Mouse (Mus musculus): ENCODE measurements around the gene Atxn3.
"Not testable (repeated sequence)": the region's sequence is repeated elsewhere in the genome, so short reads cannot be mapped to it uniquely, and the experiment has no call there.

Atxn3 gene

DNA sequence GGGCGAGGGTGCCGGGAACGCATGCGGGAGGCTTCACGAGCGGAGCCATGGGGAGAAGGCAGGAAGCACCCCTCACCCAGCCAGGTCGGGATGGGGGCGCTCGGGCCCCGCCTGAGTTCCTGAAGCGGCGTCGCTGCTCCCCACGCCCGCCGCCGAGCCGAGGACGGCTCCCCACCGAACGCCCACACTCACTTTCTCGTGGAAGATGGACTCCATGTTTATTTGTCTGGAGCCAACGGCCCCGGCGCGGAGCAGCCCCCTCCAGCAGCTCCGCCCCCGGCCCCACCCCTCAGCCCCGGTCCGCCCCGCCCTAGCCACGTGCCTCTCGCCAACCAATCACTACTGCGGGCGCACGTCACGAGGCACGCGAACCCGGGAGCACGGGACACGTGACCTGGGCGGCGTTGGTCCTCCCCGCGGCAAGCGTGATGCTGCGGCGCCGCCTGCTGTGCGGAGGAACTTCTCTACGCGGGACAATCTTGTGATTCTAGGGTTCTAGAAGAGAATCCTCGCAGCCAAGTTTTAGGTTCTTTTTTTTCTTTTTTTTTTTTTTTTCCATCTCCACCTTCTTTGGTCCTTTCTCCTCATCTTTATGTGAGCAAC, at the start of gene Atxn3:
Gene Atxn3 (minus strand): TSS at position 305 of the 603 bp plus-strand sequence.
- DNase-seq (ENCODE audit: low read depth) = peak; percentile 97

GRCm38 (mm10) chr12:102000785-102001184, 42.7 kb upstream of the Atxn3 start:
- DNase-seq (ENCODE audit: low read depth) = no peak

DNA sequence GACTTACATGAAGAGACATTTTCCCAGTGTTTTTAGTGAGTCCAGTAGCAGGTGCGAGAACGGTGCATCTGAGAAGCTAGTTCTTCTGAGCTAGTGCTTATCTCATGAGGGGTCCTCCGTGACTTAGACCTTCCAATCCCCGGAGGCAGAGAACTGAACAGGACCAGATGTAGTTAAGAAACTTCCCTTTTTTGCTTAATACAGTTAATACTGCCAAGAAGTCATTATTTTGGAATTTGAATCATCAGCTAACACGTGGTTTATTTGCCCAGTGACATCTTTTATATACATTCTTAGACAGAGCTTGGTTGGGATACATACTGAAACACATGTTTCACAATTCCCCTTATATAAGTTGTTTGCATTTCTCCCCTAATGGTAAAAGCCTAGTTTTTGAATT, 40.9 kb upstream of the Atxn3 start:
- no peak for DNase-seq (ENCODE audit: low read depth)

GRCm38 (mm10) chr12:101994576-101995467, 36.8 kb upstream of the Atxn3 start:
- DNase-seq (ENCODE audit: low read depth) = peak; percentile 74

DNA sequence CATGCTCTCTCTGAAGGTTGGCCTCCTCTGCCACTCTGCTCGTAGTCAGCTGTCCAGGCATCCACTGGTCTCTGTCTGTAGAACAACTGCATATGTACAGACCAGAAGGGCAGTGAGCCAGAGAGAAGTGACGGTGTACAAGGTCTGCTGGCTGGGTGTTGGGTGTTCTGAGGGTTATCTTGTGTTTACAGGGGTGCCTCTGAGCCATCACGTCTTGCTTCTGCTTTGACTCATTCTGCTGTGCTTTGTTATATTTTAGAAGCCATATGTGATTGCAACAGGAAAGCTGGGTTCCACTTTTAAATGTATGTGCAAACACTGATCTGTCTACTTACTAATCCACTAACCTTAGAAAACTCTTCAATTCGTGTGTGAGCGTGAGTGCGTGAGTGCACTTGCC, 29.6 kb upstream of the Atxn3 start:
- no peak for DNase-seq (ENCODE audit: low read depth)

GRCm38 (mm10) chr12:101985110-101985509, 27.1 kb upstream of the Atxn3 start:
- DNase-seq (ENCODE audit: low read depth) = peak; percentile 72

DNA sequence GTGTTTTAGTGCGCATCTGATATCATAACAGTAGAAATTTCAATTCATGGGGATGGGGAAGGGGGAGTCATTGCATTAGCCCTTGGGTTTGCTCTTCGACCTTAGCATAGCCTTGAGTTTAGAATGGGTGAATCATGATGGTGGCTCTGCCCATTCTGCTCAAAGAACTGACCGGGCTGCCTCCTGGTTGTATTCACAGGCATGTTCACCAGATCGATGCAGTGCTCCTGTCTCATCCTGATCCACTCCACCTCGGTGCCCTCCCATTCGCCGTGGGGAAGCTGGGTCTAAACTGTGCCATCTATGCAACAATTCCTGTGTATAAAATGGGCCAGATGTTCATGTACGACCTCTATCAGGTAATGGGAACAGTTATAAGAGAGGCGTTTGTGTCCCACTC, 24.9 kb upstream of the Atxn3 start:
- DNase-seq (ENCODE audit: low read depth) = no peak

GRCm38 (mm10) chr12:101981559-101981958, 23.5 kb upstream of the Atxn3 start:
- DNase-seq (ENCODE audit: low read depth) = no peak

DNA sequence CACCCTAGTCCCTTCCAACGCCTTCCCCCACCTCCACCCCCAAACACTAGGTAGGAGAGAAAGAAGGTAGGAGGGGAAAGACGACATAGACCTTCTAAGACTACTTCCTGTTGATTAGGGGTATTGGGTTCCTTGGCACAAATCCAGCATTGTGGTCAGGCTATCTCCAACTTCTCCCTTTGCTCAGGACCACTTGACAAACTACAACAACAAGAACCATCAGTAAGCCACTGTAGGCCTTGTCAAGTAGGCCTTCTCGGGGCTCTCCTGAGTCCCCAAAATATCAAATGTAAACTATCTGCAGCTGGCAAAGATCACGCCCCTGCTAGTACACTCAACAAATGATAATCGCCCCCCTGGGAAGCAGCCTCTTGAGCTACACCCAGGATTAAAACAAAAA, 22.2 kb upstream of the Atxn3 start:
- DNase-seq (ENCODE audit: low read depth) = peak; percentile 96

DNA sequence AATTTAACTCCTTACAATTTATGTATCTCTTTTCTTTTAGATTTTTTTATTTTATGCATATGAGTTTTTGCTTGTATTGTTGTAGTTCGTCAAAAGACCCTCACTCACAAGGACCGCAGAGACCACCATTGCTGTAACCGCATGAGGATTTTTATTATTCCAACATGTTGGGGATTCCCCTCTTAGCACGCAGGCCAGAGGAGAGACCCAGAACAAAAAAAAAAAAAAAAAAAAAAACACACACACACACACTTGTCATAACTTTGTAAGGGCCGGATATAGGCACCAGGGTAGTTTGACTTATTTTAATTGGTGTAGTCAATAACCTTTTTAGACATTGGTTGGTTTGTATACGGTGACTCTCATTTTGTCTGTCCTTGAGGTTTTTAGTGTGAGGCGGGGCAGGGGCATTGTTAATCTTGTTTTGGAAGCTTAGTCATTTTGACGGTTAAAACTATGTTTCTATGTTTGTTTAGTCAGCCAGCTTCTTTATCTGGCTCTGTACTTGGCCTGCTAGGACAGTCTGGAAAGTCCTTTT, 21.2 kb upstream of the Atxn3 start:
- peak; percentile 96 for DNase-seq (ENCODE audit: low read depth)

- DNase-seq (ENCODE audit: low read depth) = peak; percentile 46
Observed at GRCm38 (mm10) chr12:101978588-101978987, 20.5 kb upstream of the Atxn3 start.

- DNase-seq (ENCODE audit: low read depth) = no peak
Observed at GRCm38 (mm10) chr12:101978162-101978561, 20.1 kb upstream of the Atxn3 start.

GRCm38 (mm10) chr12:101977404-101977915, 19.4 kb upstream of the Atxn3 start:
- peak; percentile 50 for DNase-seq (ENCODE audit: low read depth)

DNA sequence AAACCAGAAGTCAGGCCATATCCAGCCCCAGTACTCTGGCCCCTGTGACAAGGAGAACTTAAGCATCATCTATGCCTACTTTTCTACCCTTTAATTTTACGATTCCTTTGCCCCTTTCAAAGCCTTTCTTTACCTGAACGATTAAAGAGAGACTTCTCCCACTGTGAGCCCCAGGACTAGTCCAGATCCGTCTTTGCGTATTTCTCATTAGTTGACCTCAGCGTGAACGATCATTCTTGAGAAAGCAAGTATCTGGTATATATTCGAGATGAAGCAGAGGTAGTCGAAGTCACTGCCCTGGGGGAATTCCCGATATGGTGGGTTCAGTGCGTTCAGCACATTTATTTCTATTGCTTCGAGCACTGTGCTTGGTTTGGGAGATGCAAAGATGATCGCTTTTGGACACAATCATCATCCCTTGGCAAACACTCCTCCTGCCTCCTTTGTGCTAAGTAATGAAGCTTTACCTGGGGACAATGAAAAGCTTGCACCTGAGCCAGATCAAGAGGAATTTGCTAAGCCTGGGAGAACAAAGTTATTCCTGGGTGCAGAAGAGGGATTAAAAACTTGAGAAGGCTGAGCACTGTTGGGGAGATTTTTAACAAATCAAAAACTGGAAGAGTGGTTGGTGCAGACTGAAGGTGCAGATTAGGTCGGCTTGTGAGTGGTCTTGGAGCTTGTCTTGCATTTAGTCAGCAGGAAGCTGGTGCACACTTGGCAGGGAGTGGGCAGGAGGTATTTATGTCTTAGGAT, 18.8 kb upstream of the Atxn3 start:
- DNase-seq (ENCODE audit: low read depth) = peak; percentile 49

- peak; percentile 87 for DNase-seq (ENCODE audit: low read depth)
Observed at GRCm38 (mm10) chr12:101975601-101976571, 17.8 kb upstream of the Atxn3 start, which contains the start of gene Cpsf2. Cpsf2 (plus strand) TSS chr12:101975988.

DNA sequence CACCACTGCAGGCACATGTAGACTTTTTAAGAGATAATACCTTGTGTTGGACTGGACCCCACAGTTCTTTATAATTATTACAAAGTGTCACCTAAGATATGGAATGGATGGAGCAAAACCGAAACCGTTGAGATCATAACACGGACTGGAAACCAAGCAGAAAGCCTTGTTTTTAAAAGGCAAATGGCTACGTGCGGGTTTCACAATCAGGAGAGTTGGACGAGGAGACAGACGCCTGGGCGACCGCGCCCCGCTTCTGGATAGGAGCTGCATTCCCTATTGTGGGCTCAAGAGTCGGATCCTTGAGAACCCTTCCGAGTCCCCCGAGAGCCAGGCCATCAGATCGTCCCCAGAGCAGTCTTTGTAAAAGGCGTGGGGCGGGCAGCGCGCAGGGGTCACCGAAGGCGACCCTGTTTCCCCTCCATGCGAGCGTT, 17.1 kb upstream of the Atxn3 start:
- peak; percentile 57 for DNase-seq (ENCODE audit: low read depth)

- DNase-seq (ENCODE audit: low read depth) = peak; percentile 46
Observed at GRCm38 (mm10) chr12:101974571-101974970, 16.5 kb upstream of the Atxn3 start.

DNA sequence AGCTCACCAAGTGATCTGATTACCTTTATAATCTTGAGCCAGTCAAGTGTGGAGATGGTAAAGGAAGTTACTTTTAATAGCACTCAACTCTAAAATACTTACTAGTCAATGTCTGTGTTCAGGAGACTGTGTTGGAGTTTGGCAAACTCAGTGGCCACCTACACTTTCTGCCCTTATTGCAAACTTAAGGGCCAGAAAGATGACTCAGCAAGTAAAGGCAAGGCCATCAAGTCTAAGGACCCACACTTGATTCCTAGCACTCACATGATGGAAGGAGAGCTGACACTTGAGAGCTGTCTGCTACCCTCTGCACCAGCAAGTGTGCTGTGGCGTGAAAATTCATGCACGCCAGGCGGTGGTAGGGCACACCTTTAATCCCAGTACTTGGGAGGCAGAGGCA, 14.2 kb upstream of the Atxn3 start:
- peak; percentile 56 for DNase-seq (ENCODE audit: low read depth)

DNA sequence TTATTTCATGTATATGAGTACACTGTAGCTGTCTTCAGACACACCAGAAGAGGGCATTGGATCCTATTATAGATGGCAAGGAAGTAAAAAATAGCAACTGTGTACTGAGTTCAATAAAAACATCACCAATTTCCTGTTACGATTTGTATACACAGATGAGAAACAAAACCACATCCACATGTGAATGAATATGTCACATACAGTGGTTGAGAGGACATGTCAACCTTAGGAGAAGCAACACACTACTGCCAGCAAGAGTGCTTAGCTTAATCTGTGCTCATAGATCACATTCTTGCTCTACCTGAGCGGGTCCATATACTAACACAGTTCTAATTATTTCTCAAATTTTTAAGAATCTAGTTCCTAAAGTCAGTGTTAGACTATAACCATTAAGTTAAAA, 13.3 kb upstream of the Atxn3 start:
- DNase-seq (ENCODE audit: low read depth) = no peak

DNA sequence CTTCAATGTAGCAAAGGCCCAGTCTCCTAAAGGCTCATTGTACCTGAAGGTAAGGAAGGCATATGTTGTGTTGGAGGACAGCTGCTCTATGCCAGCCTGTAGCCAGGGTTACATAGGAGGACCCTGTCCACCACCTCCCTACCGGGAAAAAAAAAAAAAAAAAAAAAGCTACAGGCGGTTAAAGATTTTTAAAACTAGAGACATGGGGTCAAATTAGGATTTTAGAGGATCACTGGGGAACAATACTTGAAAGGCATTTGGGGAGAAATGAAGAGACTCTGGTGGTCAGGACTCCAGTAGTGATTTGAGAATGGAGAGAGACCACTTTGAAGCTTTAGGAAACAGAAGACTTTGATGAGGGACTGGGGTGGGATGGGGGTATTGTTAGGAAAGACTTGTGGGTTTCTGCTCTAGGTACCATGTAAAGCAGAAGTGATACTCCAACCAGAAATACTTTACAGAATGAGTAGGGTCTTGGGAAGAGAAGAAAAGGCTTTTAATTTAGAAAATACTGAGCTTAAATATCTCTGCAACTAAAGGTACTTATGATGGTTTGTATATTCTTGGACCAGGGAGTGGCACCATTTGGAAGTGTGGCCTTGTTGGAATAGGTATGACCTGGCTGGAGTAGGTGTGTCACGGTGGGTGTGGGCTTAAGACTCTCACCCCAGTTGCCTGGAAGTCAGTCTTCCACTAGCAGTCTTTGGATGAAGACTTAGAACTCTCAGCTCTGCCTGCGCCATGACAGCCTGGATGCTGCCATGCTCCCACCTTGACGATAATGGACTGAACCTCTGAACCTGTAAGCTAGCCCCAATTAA, 1.1 kb upstream of the Atxn3 start:
- not testable (repeated sequence) for DNase-seq (ENCODE audit: low read depth)
